Comparison of ENCODE assay signal across 21 mouse cellular contexts in the genomic region with DNA sequence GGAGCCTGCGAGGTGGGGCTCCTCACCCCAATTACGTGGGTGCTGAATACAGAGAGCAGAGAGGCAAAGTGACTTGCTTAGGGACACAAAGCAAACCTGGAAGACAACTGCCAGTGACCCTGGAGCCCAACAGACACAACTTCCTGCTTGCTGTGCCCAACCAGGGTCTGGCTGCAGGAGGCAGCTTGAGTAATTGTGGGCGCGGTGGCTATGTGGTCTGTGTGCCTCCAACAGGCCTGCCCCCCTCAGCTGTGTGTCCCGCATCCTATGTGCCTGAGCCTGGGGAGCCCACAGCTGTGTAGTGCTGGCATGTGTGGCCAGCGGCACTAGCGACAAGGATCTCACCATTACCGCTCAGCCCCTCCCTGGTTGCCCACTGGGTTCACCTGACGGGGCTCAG. TPM values are rescaled to one million over a fixed set of nuclear protein-coding genes. Genes with fewer than 3 reads are reported as not detected.
DNase-seq lines count a peak whose midpoint lies in the region; ATAC-seq and TF ChIP-seq lines count a peak whose summit lies in the region.
"Had no signal": no experiment of that assay in that cellular context is flagged by ENCODE, and none has a peak within 500 bp of the region (broad histone marks: within the 10 kb centered on the region; RNA-seq: fewer than 3 reads in every experiment).

No protein-coding gene starts in this region.

- DNase-seq in heart, postnatal 0 days (ENCODE audit: low spot score) = peak; percentile 1
- no peak for DNase-seq in heart, adult 18-20 months
- peak; percentile 23 for DNase-seq in thymus, postnatal 25 days
- DNase-seq in thymus, postnatal 36 days = no peak
- peak; percentile 57 for DNase-seq in liver, postnatal 0 days
- DNase-seq in cerebellum, postnatal 10 days = no peak
- DNase-seq in natural killer cell, adult 2 months (ENCODE audit: low spot score in 2 of 2) = no peak
- no peak for DNase-seq in gastrocnemius, adult 8-10 months (ENCODE audit: low spot score in 2 of 2)
- DNase-seq: cerebellum, postnatal 25 days; heart, adult 2 months; left cerebral cortex, postnatal 4 days; right cerebral cortex, postnatal 14 days had no signal

- no peak overlapping the region for H3K4me3 ChIP-seq in heart, postnatal 0 days (ENCODE audit: low read depth, low read length)
- H3K4me3 ChIP-seq in liver, postnatal 0 days (ENCODE audit: low read depth, low read length) = peak overlapping the region; percentile 4; the same call in 1 of the 2 replicates
- H3K4me3 ChIP-seq: forebrain, embryonic 15.5 days; heart, adult 2 months; hindbrain, embryonic 13.5 days; intestine, embryonic 15.5 days; midbrain, embryonic 15.5 days; neural tube, embryonic 12.5 days; stomach, embryonic 15.5 days had no signal

- TF ChIP-seq CTCF in heart, postnatal 0 days (IDR thresholded peaks at IDR 0.05; ENCODE audit: low read depth) = no peak
- no peak for TF ChIP-seq CTCF in liver, postnatal 0 days (IDR thresholded peaks at IDR 0.05; ENCODE audit: low read depth)

- 77% methylated on average over 9 of the region's 9 CpGs for WGBS in heart, postnatal 0 days
- 50% methylated on average over 9 of the region's 9 CpGs for WGBS in liver, postnatal 0 days (ENCODE audit: insufficient replicate concordance)

- H3K4me1 ChIP-seq in heart, postnatal 0 days (ENCODE audit: control insufficient read depth, insufficient read depth) = peaks cover 3% of the 10 kb centered on the region; the same call in 1 of the 2 replicates
- 0 out of 2 replicates have a peak, but pooled peaks cover 2% of the 10 kb centered on the region for H3K4me1 ChIP-seq in liver, postnatal 0 days (ENCODE audit: insufficient read depth)
- H3K4me1 ChIP-seq: forebrain, embryonic 15.5 days; hindbrain, embryonic 13.5 days; intestine, embryonic 15.5 days; midbrain, embryonic 15.5 days; neural tube, embryonic 12.5 days; stomach, embryonic 15.5 days had no signal

- no peak overlapping the region for H3K4me2 ChIP-seq in heart, postnatal 0 days (ENCODE audit: low read depth, low read length)
- peak overlapping the region; percentile 42; the same call in 1 of the 2 replicates for H3K4me2 ChIP-seq in liver, postnatal 0 days (ENCODE audit: low read depth, low read length)
- H3K4me2 ChIP-seq: forebrain, embryonic 15.5 days; hindbrain, embryonic 13.5 days; intestine, embryonic 15.5 days; midbrain, embryonic 15.5 days; neural tube, embryonic 12.5 days; stomach, embryonic 15.5 days had no signal

- no peaks in the 10 kb centered on the region for H3K9me3 ChIP-seq in heart, postnatal 0 days (replicated peaks; ENCODE audit: control insufficient read depth, low read length)
- no peaks in the 10 kb centered on the region for H3K9me3 ChIP-seq in liver, postnatal 0 days (ENCODE audit: low read length)
- H3K9me3 ChIP-seq: forebrain, embryonic 15.5 days; hindbrain, embryonic 13.5 days; intestine, embryonic 15.5 days; midbrain, embryonic 15.5 days; neural tube, embryonic 12.5 days; stomach, embryonic 15.5 days had no signal

- no peaks in the 10 kb centered on the region for H3K36me3 ChIP-seq in heart, postnatal 0 days (replicated peaks; ENCODE audit: control insufficient read depth, insufficient read depth, low read length)
- H3K36me3 ChIP-seq in liver, postnatal 0 days (replicated peaks; ENCODE audit: insufficient read depth, low read length) = no peaks in the 10 kb centered on the region
- H3K36me3 ChIP-seq: forebrain, embryonic 15.5 days; hindbrain, embryonic 13.5 days; intestine, embryonic 15.5 days; midbrain, embryonic 15.5 days; neural tube, embryonic 12.5 days; stomach, embryonic 15.5 days had no signal

- no peak for ATAC-seq in heart, postnatal 0 days (ENCODE audit: insufficient read depth, low read depth)
- peak; percentile 37 for ATAC-seq in liver, postnatal 0 days
- ATAC-seq: forebrain, embryonic 15.5 days; intestine, embryonic 15.5 days; midbrain, embryonic 15.5 days; Patski had no signal

- TF ChIP-seq EP300 in heart, postnatal 0 days (IDR thresholded peaks at IDR 0.05; ENCODE audit: low read depth) = no peak
- no peak for TF ChIP-seq EP300 in liver, postnatal 0 days (IDR thresholded peaks at IDR 0.05; ENCODE audit: low read depth)

- no peak overlapping the region for H3K9ac ChIP-seq in heart, postnatal 0 days (replicated peaks; ENCODE audit: low read depth, low read length)
- no peak overlapping the region for H3K9ac ChIP-seq in liver, postnatal 0 days (replicated peaks)
- H3K9ac ChIP-seq: forebrain, embryonic 15.5 days; hindbrain, embryonic 13.5 days; intestine, embryonic 15.5 days; liver, embryonic 14.5 days; midbrain, embryonic 15.5 days; neural tube, embryonic 12.5 days; stomach, embryonic 15.5 days had no signal

- H3K27me3 ChIP-seq in heart, postnatal 0 days (ENCODE audit: control insufficient read depth, insufficient read depth, low read length) = peaks cover 34% of the 10 kb centered on the region
- no peaks in the 10 kb centered on the region for H3K27me3 ChIP-seq in liver, postnatal 0 days (ENCODE audit: insufficient read depth, low read length)
- H3K27me3 ChIP-seq: forebrain, embryonic 15.5 days; intestine, embryonic 15.5 days; Patski had no signal

- H3K27ac ChIP-seq in heart, postnatal 0 days (ENCODE audit: low read depth) = no peak overlapping the region
- 0 out of 2 replicates have a peak overlapping the region, but pooled peaks have one; percentile 12 for H3K27ac ChIP-seq in liver, postnatal 0 days (ENCODE audit: low read depth)
- H3K27ac ChIP-seq: forebrain, embryonic 15.5 days; heart, adult 2 months; hindbrain, embryonic 13.5 days; intestine, embryonic 15.5 days; liver, embryonic 14.5 days; macrophage; midbrain, embryonic 15.5 days; neural tube, embryonic 12.5 days; stomach, embryonic 15.5 days had no signal

RNA-seq across cellular contexts. Expression of gene Coro2a, which starts 12.6 kb away (rescaled TPM):
- 0.70 and 1.6 TPM in 2 replicates for total RNA-seq in heart, postnatal 0 days (2014; rRNA removed; ENCODE audit: low replicate concordance)
- polyA plus RNA-seq in heart, postnatal 0 days (2015; fragmentation: Nextera tagmentation; extraction: Ambion mirVana) = 0.22 and 0.26 TPM in 2 replicates
- total RNA-seq in heart, adult 18-20 months (2021) = 1 to 10 TPM in 1 of 2 experiments, under 1 TPM in 1; 0.32 to 1.0 TPM
- polyA plus RNA-seq in liver, postnatal 0 days (2015; fragmentation: Nextera tagmentation; extraction: Ambion mirVana) = 1.7 and 2.2 TPM in 2 replicates
- under 1 TPM in 3 of 4 experiments, not detected in 1; 0.22 to 0.61 (median 0.27) TPM for total RNA-seq in gastrocnemius, adult 8-10 months (2022)

RNA-seq across cellular contexts. Expression of gene Tbc1d2, which starts 35.4 kb away (rescaled TPM):
- total RNA-seq in heart, postnatal 0 days (2014; rRNA removed; ENCODE audit: low replicate concordance) = 4.6 and 6.2 TPM in 2 replicates
- 0.85 and 0.93 TPM in 2 replicates for polyA plus RNA-seq in heart, postnatal 0 days (2015; fragmentation: Nextera tagmentation; extraction: Ambion mirVana)
- total RNA-seq in heart, adult 18-20 months (2021) = under 1 TPM; 0.72 to 0.74 TPM
- polyA plus RNA-seq in liver, postnatal 0 days (2015; fragmentation: Nextera tagmentation; extraction: Ambion mirVana) = 0.75 and 0.83 TPM in 2 replicates
- total RNA-seq in gastrocnemius, adult 8-10 months (2022) = under 1 TPM; 0.29 to 0.58 (median 0.37) TPM

Comparison
In these comparisons a context has a peak if more than half of its experiments do, and no peak if none do; other contexts are left out.
1. DNase-seq: peak in heart, postnatal 0 days (single experiment), thymus, postnatal 25 days (single experiment) and liver, postnatal 0 days (single experiment); none in heart, adult 18-20 months (0 of 2), thymus, postnatal 36 days (0 of 2), cerebellum, postnatal 10 days (0 of 2), natural killer cell, adult 2 months (0 of 2) and gastrocnemius, adult 8-10 months (0 of 2).